Mouse (Mus musculus) ES-Bruce4 (cell line): ENCODE results near the gene Smoc1. TPM values are rescaled to one million over a fixed set of nuclear protein-coding genes. Genes with fewer than 3 reads are reported as not detected.

Source experiments
- H3K27ac ChIP-seq: 2 replicates; pipeline ENCODE4 v1.5.1; 2012; ENCODE audit warnings: low read length, inconsistent platforms; ENCODE audit not compliant: insufficient read depth
- H3K27me3 ChIP-seq: 2 replicates; pipeline ENCODE4 v1.6.1; 2012; ENCODE audit warnings: mild to moderate bottlenecking, low read length, inconsistent platforms; ENCODE audit not compliant: control insufficient read depth, poor library complexity, insufficient read depth, severe bottlenecking
- H3K36me3 ChIP-seq: 2 replicates; pipeline ENCODE4 v1.6.1; 2012; ENCODE audit warnings: inconsistent platforms, mild to moderate bottlenecking, low read length, moderate library complexity; ENCODE audit not compliant: control insufficient read depth, poor library complexity, insufficient read depth, severe bottlenecking
- H3K4me1 ChIP-seq: one replicate; pipeline ENCODE4 v1.8.1; 2011; ENCODE audit warnings: low read length; ENCODE audit not compliant: control insufficient read depth, insufficient read depth
- H3K4me3 ChIP-seq: 2 replicates; pipeline ENCODE4 v1.5.1; 2011; ENCODE audit warnings: low read depth, mild to moderate bottlenecking, low read length
- H3K9ac ChIP-seq: 2 replicates; pipeline ENCODE4 v1.6.1; 2012; ENCODE audit warnings: low read depth, mild to moderate bottlenecking, inconsistent platforms; ENCODE audit not compliant: poor library complexity, severe bottlenecking
- H3K9me3 ChIP-seq: replicated peaks from 2 replicates; pipeline ENCODE4 v1.6.1; 2012; ENCODE audit warnings: mild to moderate bottlenecking, low read length, inconsistent platforms; ENCODE audit not compliant: control insufficient read depth, poor library complexity, insufficient read depth, severe bottlenecking
- CTCF ChIP-seq: IDR thresholded peaks from one replicate; pipeline ENCODE4 v1.8.1; 2011; ENCODE audit warnings: low read depth, low read length
- EP300 ChIP-seq: IDR thresholded peaks from 2 replicates; pipeline ENCODE4 v1.6.1; 2011; ENCODE audit warnings: low read depth, low read length; ENCODE audit not compliant: insufficient read depth
- POLR2A ChIP-seq: IDR thresholded peaks from one replicate; pipeline ENCODE4 v1.8.1; 2011; ENCODE audit warnings: low read length; ENCODE audit not compliant: insufficient read depth
- polyA plus RNA-seq: library from polyadenylated mRNA; stranded (reverse); fragments of >200 nt; gene quantifications from 2 replicates; pipeline ENCODE4 v1.2.4, GENCODE M21; 2011; ENCODE audit warnings: low read depth; ENCODE audit not compliant: missing spikeins, insufficient read depth, insufficient read length

Smoc1 gene
- polyA plus RNA-seq, 1 experiment = 6.7 TPM

DNA sequence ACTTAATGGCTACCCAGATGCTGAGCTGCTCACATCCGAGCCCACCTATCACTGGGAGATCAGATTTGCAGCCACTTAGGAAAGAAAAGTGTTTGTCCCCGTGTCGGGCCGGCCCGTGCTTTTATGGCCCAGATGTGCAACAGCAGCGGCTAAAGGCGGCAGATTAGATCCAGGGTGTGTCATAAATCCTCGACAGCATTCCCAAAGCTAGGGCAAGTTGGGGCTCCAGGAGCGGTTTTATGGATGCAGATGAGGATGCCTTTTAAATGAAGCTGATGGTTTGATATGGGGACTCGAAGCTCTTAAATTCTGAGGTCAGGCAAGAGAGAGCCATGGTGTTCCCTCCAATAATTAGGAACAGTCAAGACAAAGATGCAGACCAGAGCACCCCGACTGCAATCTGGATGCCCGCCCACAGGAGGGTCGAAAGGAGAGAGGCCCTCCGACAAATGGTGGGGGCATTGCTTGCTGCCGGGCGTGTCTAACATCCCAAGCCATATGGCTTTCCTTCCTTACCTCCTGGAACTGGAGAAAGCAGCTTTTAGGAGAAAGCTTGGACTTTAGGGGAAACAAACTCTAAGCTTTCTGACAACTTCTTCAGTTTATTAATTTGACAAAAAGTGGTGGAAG, 1.8 kb downstream of the Smoc1 start:
- H3K4me3 ChIP-seq = no peak overlapping the region
- no peak overlapping the region for H3K27ac ChIP-seq
- no peaks in the 10 kb centered on the region for H3K9me3 ChIP-seq
- H3K9ac ChIP-seq = no peak overlapping the region
- H3K27me3 ChIP-seq = no peaks in the 10 kb centered on the region
- TF ChIP-seq POLR2A (no peak), EP300 (no peak), CTCF (no peak)
- no peaks in the 10 kb centered on the region for H3K36me3 ChIP-seq
- no peaks in the 10 kb centered on the region for H3K4me1 ChIP-seq

DNA sequence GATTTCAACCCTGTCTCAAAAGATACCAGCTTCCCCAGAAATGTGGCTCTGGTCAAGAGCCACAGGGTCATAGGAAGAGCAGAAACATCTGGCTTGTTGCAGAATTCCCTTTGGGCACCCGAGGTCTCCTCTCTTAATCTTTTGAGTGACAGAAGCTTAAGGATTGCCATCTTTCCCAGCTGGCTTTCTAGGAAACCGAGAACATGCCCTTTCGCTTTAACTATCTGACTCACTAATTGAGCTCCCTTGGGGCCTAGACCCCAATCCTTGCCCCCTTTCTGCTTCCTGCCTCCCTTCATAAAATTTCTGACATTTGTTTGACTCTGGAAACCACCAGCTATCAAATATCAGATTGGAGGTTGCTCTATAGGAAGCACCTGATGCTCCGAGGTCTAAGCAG, 3.1 kb downstream of the Smoc1 start:
- no peak overlapping the region for H3K4me3 ChIP-seq
- H3K9me3 ChIP-seq = no peaks in the 10 kb centered on the region
- no peak overlapping the region for H3K27ac ChIP-seq
- no peaks in the 10 kb centered on the region for H3K4me1 ChIP-seq
- H3K36me3 ChIP-seq = no peaks in the 10 kb centered on the region
- H3K9ac ChIP-seq = no peak overlapping the region
- no peaks in the 10 kb centered on the region for H3K27me3 ChIP-seq
- TF ChIP-seq EP300 (no peak), POLR2A (no peak), CTCF (no peak)

GRCm38 (mm10) chr12:81031579-81031978, 5.0 kb downstream of the Smoc1 start:
- Histone ChIP-seq H3K9me3 (no peaks in the 10 kb centered on the region), H3K4me1 (no peaks in the 10 kb centered on the region), H3K4me3 (no peak overlapping the region), H3K36me3 (no peaks in the 10 kb centered on the region), H3K27me3 (no peaks in the 10 kb centered on the region), H3K9ac (no peak overlapping the region), H3K27ac (no peak overlapping the region)
- TF ChIP-seq POLR2A = no peak
- no peak for TF ChIP-seq EP300
- TF ChIP-seq CTCF = no peak

- no peak overlapping the region for H3K9ac ChIP-seq
- H3K4me3 ChIP-seq = no peak overlapping the region
- TF ChIP-seq CTCF (no peak), POLR2A (no peak), EP300 (no peak)
- H3K4me1 ChIP-seq = no peaks in the 10 kb centered on the region
- no peaks in the 10 kb centered on the region for H3K27me3 ChIP-seq
- no peaks in the 10 kb centered on the region for H3K36me3 ChIP-seq
- H3K27ac ChIP-seq = no peak overlapping the region
- H3K9me3 ChIP-seq = no peaks in the 10 kb centered on the region
These were observed 6.9 kb downstream of the Smoc1 start for GRCm38 (mm10) chr12:81033389-81034041.

GRCm38 (mm10) chr12:81034042-81034417, 7.4 kb downstream of the Smoc1 start:
- H3K4me3 ChIP-seq = no peak overlapping the region
- H3K9me3 ChIP-seq = no peaks in the 10 kb centered on the region
- H3K27me3 ChIP-seq = no peaks in the 10 kb centered on the region
- no peak overlapping the region for H3K9ac ChIP-seq
- no peak overlapping the region for H3K27ac ChIP-seq
- TF ChIP-seq CTCF = no peak
- no peak for TF ChIP-seq POLR2A
- no peak for TF ChIP-seq EP300
- no peaks in the 10 kb centered on the region for H3K4me1 ChIP-seq
- H3K36me3 ChIP-seq = no peaks in the 10 kb centered on the region

- no peaks in the 10 kb centered on the region for H3K36me3 ChIP-seq
- TF ChIP-seq EP300 (no peak), CTCF (no peak), POLR2A (no peak)
- no peaks in the 10 kb centered on the region for H3K27me3 ChIP-seq
- no peaks in the 10 kb centered on the region for H3K9me3 ChIP-seq
- no peak overlapping the region for H3K27ac ChIP-seq
- H3K4me1 ChIP-seq = no peaks in the 10 kb centered on the region
- H3K4me3 ChIP-seq = no peak overlapping the region
- H3K9ac ChIP-seq = no peak overlapping the region
These were observed 9.2 kb downstream of the Smoc1 start for GRCm38 (mm10) chr12:81035850-81036249.
